Mouse (Mus musculus) liver, embryonic 16.5 days (tissue): ENCODE results near the gene Hap1. TPM values are rescaled to one million over a fixed set of nuclear protein-coding genes. Genes with fewer than 3 reads are reported as not detected.

Experiments used
- ATAC-seq: fragments of 200-750 bp; cut with Nextera tagmentation; 2 replicates; pipeline ENCODE4 v1.8.0; 2017; ENCODE audit warnings: low read depth, mild to moderate bottlenecking, moderate number of reproducible peaks, moderate library complexity
- H3K27ac ChIP-seq: fragments of 300-500 bp; sonication (generic); 2 replicates; pipeline ENCODE4 v1.5.1; 2014; ENCODE audit warnings: mild to moderate bottlenecking, low read length
- H3K27me3 ChIP-seq: fragments of 300-500 bp; sonication (generic); 2 replicates; pipeline ENCODE4 v1.6.1; 2014; ENCODE audit warnings: low read depth, low read length, mixed read lengths; ENCODE audit not compliant: control insufficient read depth, insufficient read depth
- H3K36me3 ChIP-seq: fragments of 300-500 bp; sonication (generic); 2 replicates; pipeline ENCODE4 v1.6.1; 2014; ENCODE audit warnings: mild to moderate bottlenecking; ENCODE audit not compliant: control insufficient read depth, insufficient read depth
- H3K4me1 ChIP-seq: fragments of 300-500 bp; sonication (generic); 2 replicates; pipeline ENCODE4 v1.6.1; 2014; ENCODE audit warnings: low read depth, low read length, mixed read lengths; ENCODE audit not compliant: control insufficient read depth
- H3K4me2 ChIP-seq: fragments of 300-500 bp; sonication (generic); 2 replicates; pipeline ENCODE4 v1.6.1; 2014; ENCODE audit warnings: low read depth, low read length, mixed read lengths
- H3K4me3 ChIP-seq: fragments of 300-500 bp; sonication (generic); 2 replicates; pipeline ENCODE4 v1.5.1; 2014; ENCODE audit warnings: low read depth, mild to moderate bottlenecking, low read length
- H3K9ac ChIP-seq: fragments of 300-500 bp; sonication (generic); 2 replicates; pipeline ENCODE4 v1.6.1; 2014; ENCODE audit warnings: low read depth, low read length
- H3K9me3 ChIP-seq: fragments of 300-500 bp; sonication (generic); replicated peaks from 2 replicates; pipeline ENCODE4 v1.6.1; 2016; ENCODE audit warnings: low read length; ENCODE audit not compliant: control insufficient read depth
- WGBS: fragments of 180-500 bp; shearing (Covaris S2); extraction: QIAGEN DNeasy Blood & Tissue Kit; methylation state at CpG from one replicate; pipeline ENCODE4 v1.1.7; 2014; ENCODE audit not compliant: insufficient replicate concordance; 5-methylcytosine and 5-hydroxymethylcytosine counted together
- polyA plus RNA-seq: library from polyadenylated mRNA; unstranded; fragments of >200 nt; fragmentation: Nextera tagmentation; extraction: Ambion mirVana; gene quantifications from 2 replicates; pipeline ENCODE4 v1.2.1, GENCODE M21; 2015

Gene Hap1
- polyA plus RNA-seq, 1 experiment from 2014 or later: 0.42 TPM

DNA sequence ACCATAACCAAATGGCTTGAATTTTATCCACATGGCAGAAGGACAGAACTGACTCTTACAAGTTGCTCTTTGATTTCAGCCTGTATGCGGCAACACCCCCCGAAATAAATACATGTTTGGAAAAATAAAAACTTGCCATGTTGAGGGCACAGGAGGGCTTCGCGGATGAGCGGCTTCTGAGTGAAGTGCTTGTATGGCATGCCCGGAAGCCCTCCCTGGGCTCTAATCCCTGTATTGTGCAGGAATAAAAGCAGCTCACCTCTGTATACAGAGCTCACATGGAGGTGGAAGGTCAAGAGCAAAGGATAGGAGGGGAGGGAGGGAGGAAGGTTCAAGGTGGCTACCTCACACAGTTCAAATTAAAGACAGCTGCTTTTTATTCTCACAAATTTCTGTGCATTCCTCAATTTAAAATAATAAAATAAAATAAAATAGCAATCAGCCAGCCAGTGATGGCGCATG, 36.0 kb upstream of the Hap1 start:
- Histone ChIP-seq H3K4me1 (peaks cover 50% of the 10 kb centered on the region), H3K4me3 (no peak overlapping the region), H3K27ac (no peak overlapping the region), H3K27me3 (peaks cover 8% of the 10 kb centered on the region), H3K4me2 (no peak overlapping the region), H3K9me3 (no peaks in the 10 kb centered on the region), H3K9ac (no peak overlapping the region), H3K36me3 (no peaks in the 10 kb centered on the region)
- WGBS: 83% methylated on average over 7 of the region's 7 CpGs
- no peak for ATAC-seq

- 54% methylated on average over 9 of the region's 9 CpGs for WGBS
- H3K4me1 ChIP-seq: peaks cover 48% of the 10 kb centered on the region
- no peak overlapping the region for H3K27ac ChIP-seq
- peaks cover 2% of the 10 kb centered on the region; the same call in 1 of the 2 replicates for H3K27me3 ChIP-seq
- ATAC-seq: peak; percentile 79
- H3K4me3 ChIP-seq: no peak overlapping the region
- no peaks in the 10 kb centered on the region for H3K9me3 ChIP-seq
- H3K36me3 ChIP-seq: no peaks in the 10 kb centered on the region
- no peak overlapping the region for H3K4me2 ChIP-seq
- no peak overlapping the region for H3K9ac ChIP-seq
Measured at GRCm38 (mm10) chr11:100391081-100391883, 35.4 kb upstream of the Hap1 start.

DNA sequence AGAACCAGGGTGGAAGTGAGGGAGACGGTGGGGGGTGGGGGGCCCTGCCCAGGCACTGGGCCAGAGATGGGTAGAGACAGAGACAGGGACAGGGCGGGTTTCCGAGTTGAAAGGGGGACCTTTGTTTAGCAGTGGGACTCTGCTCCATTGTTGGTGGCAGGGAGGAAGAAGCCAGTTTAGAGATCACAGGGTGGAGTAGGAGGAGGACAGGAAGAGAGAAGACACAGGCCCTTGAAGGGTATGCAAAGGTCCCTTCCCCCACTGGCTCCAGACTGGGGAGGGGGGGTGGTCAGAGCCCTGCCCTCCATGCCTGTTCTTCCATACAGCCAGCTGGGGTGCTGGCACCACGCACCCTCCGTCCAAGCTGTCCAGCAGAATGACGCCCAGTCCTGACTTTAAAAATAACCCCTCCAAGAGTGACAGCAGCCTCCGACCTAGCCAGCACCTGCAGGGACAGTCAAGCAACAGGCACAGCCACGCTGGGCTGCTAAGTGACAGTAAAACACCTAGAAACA, 34.1 kb upstream of the Hap1 start:
- Histone ChIP-seq H3K4me1 (peaks cover 39% of the 10 kb centered on the region), H3K27ac (no peak overlapping the region), H3K27me3 (no peaks in the 10 kb centered on the region; the same call in 1 of the 2 replicates), H3K36me3 (no peaks in the 10 kb centered on the region), H3K4me3 (no peak overlapping the region), H3K9me3 (no peaks in the 10 kb centered on the region), H3K9ac (no peak overlapping the region), H3K4me2 (no peak overlapping the region)
- WGBS: 57% methylated on average over 8 of the region's 8 CpGs
- no peak for ATAC-seq

GRCm38 (mm10) chr11:100388588-100388987, 32.7 kb upstream of the Hap1 start:
- Histone ChIP-seq H3K9me3 (no peaks in the 10 kb centered on the region), H3K36me3 (no peaks in the 10 kb centered on the region), H3K4me3 (no peak overlapping the region), H3K4me2 (no peak overlapping the region), H3K4me1 (peaks cover 26% of the 10 kb centered on the region), H3K27me3 (no peaks in the 10 kb centered on the region), H3K27ac (no peak overlapping the region), H3K9ac (no peak overlapping the region)
- 0 out of 2 replicates have a peak, but pooled peaks have one; percentile 28 for ATAC-seq
- WGBS: 64% methylated on average over 6 of the region's 6 CpGs

DNA sequence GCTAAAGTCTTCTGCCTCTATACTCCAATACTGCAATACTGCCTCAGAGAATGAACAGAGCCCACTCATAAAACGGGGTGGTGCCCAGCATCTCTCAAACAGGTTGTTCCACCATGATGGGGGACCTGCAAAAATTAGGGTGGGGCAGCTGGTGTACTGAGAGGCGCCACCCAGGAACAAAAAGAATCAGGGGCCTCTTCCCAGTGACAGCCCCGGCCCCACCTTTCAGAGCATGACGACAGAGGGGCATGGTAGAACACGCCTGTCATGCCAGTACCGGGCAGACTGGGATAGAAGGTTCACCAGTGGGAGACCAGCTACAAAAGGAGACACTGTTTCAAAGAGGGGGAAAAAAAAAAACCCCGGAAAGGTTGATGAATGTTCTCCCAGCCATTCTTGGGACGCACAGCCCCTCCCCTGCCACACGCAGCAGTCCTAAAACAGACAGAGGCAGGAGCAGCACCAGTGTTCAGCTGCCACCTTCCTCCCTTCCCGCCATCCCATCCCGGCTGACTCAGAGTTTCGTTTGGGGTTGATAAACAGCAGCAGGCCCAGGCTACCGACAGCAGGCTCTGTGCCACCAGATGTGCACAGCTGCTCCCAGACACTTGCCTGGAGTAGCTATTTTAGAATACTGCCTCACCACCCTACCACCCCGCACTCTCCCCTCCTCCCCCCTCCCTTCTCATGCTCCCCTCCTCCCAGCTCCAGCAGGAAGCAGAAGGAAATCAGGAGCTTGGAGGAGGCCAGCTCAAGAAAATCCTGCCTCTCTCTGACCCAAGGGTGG, 31.9 kb upstream of the Hap1 start:
- H3K27me3 ChIP-seq: no peaks in the 10 kb centered on the region
- 49% methylated on average over 14 of the region's 14 CpGs for WGBS
- H3K4me1 ChIP-seq: peaks cover 26% of the 10 kb centered on the region
- no peak overlapping the region for H3K4me3 ChIP-seq
- ATAC-seq: no peak
- no peak overlapping the region for H3K9ac ChIP-seq
- no peaks in the 10 kb centered on the region; the same call in 1 of the 2 replicates for H3K36me3 ChIP-seq
- no peak overlapping the region for H3K27ac ChIP-seq
- H3K9me3 ChIP-seq: no peaks in the 10 kb centered on the region
- no peak overlapping the region for H3K4me2 ChIP-seq

DNA sequence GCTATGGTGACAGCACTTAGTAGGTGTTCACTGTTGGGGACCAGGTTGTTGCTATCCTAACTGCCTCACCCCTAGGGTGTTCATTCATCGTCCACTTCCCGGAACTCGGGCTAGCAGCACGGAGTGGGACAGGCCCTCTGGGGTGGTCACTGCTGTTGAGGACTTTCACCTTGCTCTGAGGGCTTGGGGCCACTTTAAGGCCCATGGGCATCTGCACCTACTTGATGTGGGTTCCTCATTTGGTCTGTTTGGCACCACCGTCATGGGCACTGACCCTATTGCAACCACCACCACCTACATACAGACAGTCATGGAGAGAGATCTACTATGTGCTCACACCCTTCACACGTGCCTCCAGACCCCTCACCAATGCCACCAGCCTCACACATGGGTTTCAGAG, 31.2 kb upstream of the Hap1 start:
- no peak overlapping the region for H3K4me3 ChIP-seq
- H3K27me3 ChIP-seq: no peaks in the 10 kb centered on the region
- no peaks in the 10 kb centered on the region; the same call in 1 of the 2 replicates for H3K36me3 ChIP-seq
- H3K4me1 ChIP-seq: peaks cover 26% of the 10 kb centered on the region
- no peak overlapping the region for H3K4me2 ChIP-seq
- H3K9me3 ChIP-seq: no peaks in the 10 kb centered on the region
- WGBS: 67% methylated on average over 6 of the region's 6 CpGs
- H3K9ac ChIP-seq: no peak overlapping the region
- H3K27ac ChIP-seq: no peak overlapping the region
- no peak for ATAC-seq

- Histone ChIP-seq H3K4me2 (no peak overlapping the region), H3K27me3 (no peaks in the 10 kb centered on the region), H3K9ac (no peak overlapping the region), H3K9me3 (no peaks in the 10 kb centered on the region), H3K27ac (no peak overlapping the region), H3K36me3 (no peaks in the 10 kb centered on the region; the same call in 1 of the 2 replicates), H3K4me3 (no peak overlapping the region), H3K4me1 (peaks cover 26% of the 10 kb centered on the region)
- WGBS: 35% methylated on average over 5 of the region's 5 CpGs
- no peak for ATAC-seq
Measured at GRCm38 (mm10) chr11:100386586-100386985, 30.7 kb upstream of the Hap1 start.

GRCm38 (mm10) chr11:100385016-100385415, 29.1 kb upstream of the Hap1 start:
- WGBS: 56% methylated on average over 3 of the region's 3 CpGs
- H3K27ac ChIP-seq: no peak overlapping the region
- H3K36me3 ChIP-seq: no peaks in the 10 kb centered on the region; the same call in 1 of the 2 replicates
- no peak overlapping the region for H3K4me3 ChIP-seq
- ATAC-seq: no peak
- peaks cover 15% of the 10 kb centered on the region for H3K4me1 ChIP-seq
- H3K9me3 ChIP-seq: no peaks in the 10 kb centered on the region
- no peak overlapping the region for H3K4me2 ChIP-seq
- H3K9ac ChIP-seq: no peak overlapping the region
- no peaks in the 10 kb centered on the region for H3K27me3 ChIP-seq
